Mouse (Mus musculus) brain, embryonic 14.5 days (tissue): ENCODE data around the gene Cdc42ep2.

Experiments used
- CTCF ChIP-seq: fragments of 200-500 bp; IDR thresholded peaks from 2 replicates; pipeline ENCODE4 v1.5.1; 2012; ENCODE audit warnings: inconsistent platforms, mild to moderate bottlenecking, moderate library complexity, borderline replicate concordance; ENCODE audit not compliant: insufficient read depth, insufficient read length; ENCODE audit errors: extremely low read depth
- POLR2A ChIP-seq: fragments of 200-500 bp; IDR thresholded peaks from 2 replicates; pipeline ENCODE4 v1.6.1; 2012; ENCODE audit warnings: mild to moderate bottlenecking, inconsistent platforms, borderline replicate concordance; ENCODE audit not compliant: poor library complexity, insufficient read depth, insufficient read length, severe bottlenecking; ENCODE audit errors: extremely low read depth

DNA sequence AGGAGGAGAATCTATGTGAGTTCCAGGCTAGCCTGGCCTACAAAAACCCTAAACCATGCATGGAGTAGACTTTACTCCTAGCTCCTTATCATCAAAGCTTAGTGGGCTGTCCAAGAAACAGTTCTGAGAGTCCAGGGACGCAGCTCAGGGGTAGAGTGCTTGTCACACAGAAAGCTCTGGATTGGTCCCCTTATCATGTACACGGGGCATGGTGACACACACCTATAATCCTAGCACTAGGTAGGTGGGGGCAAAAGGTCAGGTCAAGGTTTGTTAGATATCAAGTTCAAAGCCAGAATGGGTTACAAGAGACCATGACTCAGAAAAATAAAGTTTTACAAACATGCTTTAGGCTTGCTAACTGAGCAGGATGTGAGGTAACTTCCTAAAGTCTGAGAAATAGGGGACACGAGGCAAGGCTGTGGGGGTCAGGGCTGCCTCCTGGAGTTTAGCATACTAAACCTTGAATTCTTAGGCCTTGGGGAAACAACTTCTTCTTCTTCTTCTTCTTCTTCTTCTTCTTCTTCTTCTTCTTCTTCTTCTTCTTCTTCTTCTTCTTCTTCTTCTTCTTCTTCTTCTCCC, 37.3 kb downstream of the Cdc42ep2 start:
- TF ChIP-seq CTCF (no peak), POLR2A (no peak)
